Mouse (Mus musculus) midbrain, embryonic 13.5 days (tissue): ENCODE results near the gene Pbx1. TPM values are rescaled to one million over a fixed set of nuclear protein-coding genes. Genes with fewer than 3 reads are reported as not detected.
"Not testable (repeated sequence)": the region's sequence is repeated elsewhere in the genome, so short reads cannot be mapped to it uniquely, and the experiment has no call there.

Source experiments
- ATAC-seq: fragments of 200-750 bp; cut with Nextera tagmentation; 2 replicates; pipeline ENCODE4 v1.8.0; 2017; ENCODE audit warnings: mild to moderate bottlenecking, moderate TSS enrichment, moderate library complexity
- H3K27ac ChIP-seq: fragments of 300-500 bp; sonication (generic); 2 replicates; pipeline ENCODE4 v1.5.1; 2015; ENCODE audit warnings: inconsistent platforms, mild to moderate bottlenecking, moderate library complexity
- H3K27me3 ChIP-seq: fragments of 300-500 bp; sonication (generic); 2 replicates; pipeline ENCODE4 v1.6.1; 2015; ENCODE audit warnings: mild to moderate bottlenecking, inconsistent platforms
- H3K36me3 ChIP-seq: fragments of 300-500 bp; sonication (generic); 2 replicates; pipeline ENCODE4 v1.6.1; 2015; ENCODE audit warnings: mild to moderate bottlenecking, inconsistent platforms
- H3K4me1 ChIP-seq: fragments of 300-500 bp; sonication (generic); replicated peaks from 2 replicates; pipeline ENCODE4 v1.6.1; 2015; ENCODE audit warnings: inconsistent platforms
- H3K4me2 ChIP-seq: fragments of 300-500 bp; sonication (generic); replicated peaks from 2 replicates; pipeline ENCODE4 v1.6.1; 2015; ENCODE audit warnings: moderate library complexity, mild to moderate bottlenecking, inconsistent platforms
- H3K4me3 ChIP-seq: fragments of 300-500 bp; sonication (generic); replicated peaks from 2 replicates; pipeline ENCODE4 v1.5.1; 2015; ENCODE audit warnings: mild to moderate bottlenecking, inconsistent platforms
- H3K9ac ChIP-seq: fragments of 300-500 bp; sonication (generic); replicated peaks from 2 replicates; pipeline ENCODE4 v1.6.1; 2015; ENCODE audit warnings: mild to moderate bottlenecking, inconsistent platforms
- H3K9me3 ChIP-seq: fragments of 300-500 bp; sonication (generic); 2 replicates; pipeline ENCODE4 v1.6.1; 2016; ENCODE audit warnings: mild to moderate bottlenecking, inconsistent platforms
- whole genome bisulfite sequencing: fragments of 180-500 bp; shearing (Covaris S2); methylation state at CpG from one replicate; pipeline ENCODE4 v1.1.7; 2015; 5-methylcytosine and 5-hydroxymethylcytosine counted together
- polyA plus RNA-seq: library from polyadenylated mRNA; unstranded; fragments of >200 nt; fragmentation: Nextera tagmentation; extraction: Ambion mirVana; gene quantifications from 2 replicates; pipeline ENCODE4 v1.2.1, GENCODE M21; 2015

Pbx1 gene
- 84.9 and 91.4 TPM in 2 replicates for polyA plus RNA-seq

GRCm38 (mm10) chr1:168432232-168432280 is at the start of gene Pbx1:
Gene Pbx1 (minus strand): TSS chr1:168432270.
- H3K27me3 ChIP-seq, H3K36me3 ChIP-seq, H3K9me3 ChIP-seq, ATAC-seq: not testable (repeated sequence)
- Histone ChIP-seq H3K4me1 (peaks cover 16% of the 10 kb centered on the region), H3K4me3 (peak within 1 kb of the TSS; percentile 94), H3K4me2 (peak within 1 kb of the TSS; percentile 65), H3K27ac (peak within 1 kb of the TSS; percentile 100), H3K9ac (peak within 1 kb of the TSS; percentile 99)

DNA sequence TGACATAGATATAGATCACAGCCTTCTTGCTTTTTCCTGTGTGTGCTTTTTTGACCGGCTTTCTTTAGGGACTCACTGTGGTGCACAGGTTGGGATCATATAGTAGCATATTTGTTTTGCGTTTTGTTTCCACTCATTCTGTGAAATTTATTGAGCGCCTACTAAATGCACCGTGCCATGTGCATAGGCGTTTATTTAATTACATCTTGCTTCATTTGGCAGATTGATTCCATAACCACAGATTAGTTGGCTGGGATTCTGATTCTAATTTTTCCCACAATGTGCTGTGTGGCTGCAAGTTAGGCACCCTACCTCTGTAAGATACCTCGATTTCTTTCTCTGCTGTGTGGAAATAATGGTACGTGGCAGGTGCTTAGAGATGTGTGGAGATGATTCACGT is 47.6 kb upstream of the Pbx1 start:
- Histone ChIP-seq H3K9ac (no peak overlapping the region), H3K27ac (no peak overlapping the region), H3K4me1 (peaks cover 25% of the 10 kb centered on the region), H3K4me2 (no peak overlapping the region), H3K4me3 (no peak overlapping the region), H3K36me3 (no peaks in the 10 kb centered on the region), H3K9me3 (no peaks in the 10 kb centered on the region), H3K27me3 (0 out of 2 replicates have a peak, but pooled peaks cover 3% of the 10 kb centered on the region)
- WGBS = 93% methylated on average over 8 of the region's 8 CpGs
- no peak for ATAC-seq

DNA sequence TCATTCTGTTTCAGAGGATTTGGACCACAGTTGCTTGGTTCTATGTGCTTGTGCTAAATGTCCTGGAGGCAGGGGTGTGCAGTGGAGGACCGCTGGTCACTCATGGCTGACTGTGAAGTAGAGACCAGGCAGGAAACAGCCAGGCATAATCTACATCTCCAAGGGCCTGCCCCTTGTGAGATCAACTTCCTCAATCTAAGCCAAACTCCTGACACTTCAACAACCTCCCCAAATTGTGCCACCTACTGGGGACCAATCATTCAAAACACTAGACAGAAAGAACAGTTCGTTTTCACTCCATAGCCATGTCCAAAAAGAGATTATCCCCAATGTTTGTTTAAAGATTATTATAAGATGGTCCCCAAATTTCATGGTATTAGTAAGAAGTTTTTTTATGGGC is 46.8 kb upstream of the Pbx1 start:
- no peaks in the 10 kb centered on the region for H3K9me3 ChIP-seq
- H3K9ac ChIP-seq = no peak overlapping the region
- no peak overlapping the region for H3K27ac ChIP-seq
- peaks cover 33% of the 10 kb centered on the region for H3K4me1 ChIP-seq
- no peaks in the 10 kb centered on the region for H3K36me3 ChIP-seq
- H3K27me3 ChIP-seq = 0 out of 2 replicates have a peak, but pooled peaks cover 3% of the 10 kb centered on the region
- H3K4me3 ChIP-seq = no peak overlapping the region
- no peak overlapping the region for H3K4me2 ChIP-seq
- WGBS = 82% methylated on average over 2 of the region's 2 CpGs
- ATAC-seq = no peak

DNA sequence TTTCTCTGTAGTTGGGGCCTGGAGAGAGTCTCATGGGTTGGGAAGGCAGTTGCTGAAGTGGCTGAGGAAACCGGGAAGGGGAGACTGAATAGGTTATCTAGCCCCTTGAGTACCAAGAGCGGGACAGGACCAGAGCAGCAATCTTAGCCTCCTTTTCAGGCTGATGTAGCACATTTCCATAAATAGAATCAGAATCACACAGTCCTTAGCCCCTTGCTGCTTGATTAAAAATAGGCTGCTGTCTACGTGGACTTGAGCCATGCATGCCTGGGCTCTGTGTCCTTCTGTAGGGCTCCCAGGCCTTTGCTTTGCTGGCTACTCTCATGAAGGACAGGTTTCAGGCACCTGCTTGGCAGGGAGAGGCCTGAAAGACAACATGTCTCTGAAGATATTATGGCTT is 44.8 kb upstream of the Pbx1 start:
- Histone ChIP-seq H3K4me2 (no peak overlapping the region), H3K27ac (peak overlapping the region; percentile 66), H3K36me3 (no peaks in the 10 kb centered on the region), H3K4me3 (no peak overlapping the region), H3K9me3 (no peaks in the 10 kb centered on the region), H3K4me1 (peaks cover 47% of the 10 kb centered on the region), H3K27me3 (no peaks in the 10 kb centered on the region), H3K9ac (no peak overlapping the region)
- ATAC-seq = no peak
- 23% methylated on average over 3 of the region's 3 CpGs for WGBS

GRCm38 (mm10) chr1:168476216-168476897 is 44.3 kb upstream of the Pbx1 start:
- 32% methylated on average over 14 of the region's 14 CpGs for WGBS
- H3K4me1 ChIP-seq = peaks cover 47% of the 10 kb centered on the region
- no peak for ATAC-seq

GRCm38 (mm10) chr1:168475579-168476208 is 43.6 kb upstream of the Pbx1 start:
- Histone ChIP-seq H3K4me2 (no peak overlapping the region), H3K27me3 (no peaks in the 10 kb centered on the region), H3K4me1 (peaks cover 47% of the 10 kb centered on the region), H3K36me3 (no peaks in the 10 kb centered on the region), H3K9me3 (no peaks in the 10 kb centered on the region), H3K27ac (peak overlapping the region; percentile 66), H3K4me3 (no peak overlapping the region), H3K9ac (no peak overlapping the region)
- ATAC-seq = no peak
- 72% methylated on average over 17 of the region's 17 CpGs for WGBS

More at GRCm38 (mm10) chr1:168476216-168476897, 44.3 kb upstream of the Pbx1 start:
- Histone ChIP-seq H3K4me3 (no peak overlapping the region), H3K9ac (no peak overlapping the region), H3K4me2 (0 out of 2 replicates have a peak overlapping the region, but pooled peaks have one; percentile 11), H3K27ac (peak overlapping the region; percentile 66), H3K27me3 (no peaks in the 10 kb centered on the region), H3K9me3 (no peaks in the 10 kb centered on the region), H3K36me3 (no peaks in the 10 kb centered on the region)

GRCm38 (mm10) chr1:168473255-168474069 is 41.4 kb upstream of the Pbx1 start:
- Histone ChIP-seq H3K4me2 (peak overlapping the region; percentile 29), H3K9ac (no peak overlapping the region), H3K36me3 (no peaks in the 10 kb centered on the region), H3K9me3 (no peaks in the 10 kb centered on the region), H3K27me3 (no peaks in the 10 kb centered on the region), H3K27ac (peak overlapping the region; percentile 26; the same call in 1 of the 2 replicates), H3K4me1 (peaks cover 47% of the 10 kb centered on the region), H3K4me3 (no peak overlapping the region)
- ATAC-seq = peak; percentile 94
- WGBS = 15% methylated on average over 12 of the region's 12 CpGs

GRCm38 (mm10) chr1:168472545-168473254 is 40.6 kb upstream of the Pbx1 start:
- Histone ChIP-seq H3K9me3 (no peaks in the 10 kb centered on the region), H3K4me2 (0 out of 2 replicates have a peak overlapping the region, but pooled peaks have one; percentile 10), H3K27me3 (no peaks in the 10 kb centered on the region), H3K9ac (no peak overlapping the region), H3K4me1 (peaks cover 47% of the 10 kb centered on the region), H3K4me3 (no peak overlapping the region), H3K27ac (peak overlapping the region; percentile 26; the same call in 1 of the 2 replicates), H3K36me3 (no peaks in the 10 kb centered on the region)
- no peak for ATAC-seq
- WGBS = 51% methylated on average over 6 of the region's 6 CpGs

GRCm38 (mm10) chr1:168459426-168459825 is 27.4 kb upstream of the Pbx1 start:
- Histone ChIP-seq H3K4me3 (no peak overlapping the region), H3K9ac (no peak overlapping the region), H3K27me3 (no peaks in the 10 kb centered on the region), H3K4me1 (peaks cover 10% of the 10 kb centered on the region), H3K9me3 (no peaks in the 10 kb centered on the region), H3K27ac (no peak overlapping the region), H3K36me3 (no peaks in the 10 kb centered on the region), H3K4me2 (no peak overlapping the region)
- no peak for ATAC-seq
- WGBS = 93% methylated on average over 1 of the region's 1 CpGs

- Histone ChIP-seq H3K9ac (no peak overlapping the region), H3K4me3 (no peak overlapping the region), H3K27me3 (no peaks in the 10 kb centered on the region), H3K27ac (no peak overlapping the region), H3K4me2 (no peak overlapping the region), H3K9me3 (no peaks in the 10 kb centered on the region), H3K4me1 (peaks cover 10% of the 10 kb centered on the region), H3K36me3 (no peaks in the 10 kb centered on the region)
- ATAC-seq = no peak
- WGBS = 38% methylated on average over 7 of the region's 7 CpGs
These were observed 25.2 kb upstream of the Pbx1 start for GRCm38 (mm10) chr1:168457191-168457747.

GRCm38 (mm10) chr1:168455178-168455577 is 23.1 kb upstream of the Pbx1 start:
- WGBS = 90% methylated on average over 8 of the region's 8 CpGs
- Histone ChIP-seq H3K4me1 (peaks cover 10% of the 10 kb centered on the region), H3K27ac (no peak overlapping the region), H3K27me3 (no peaks in the 10 kb centered on the region), H3K9ac (no peak overlapping the region), H3K9me3 (no peaks in the 10 kb centered on the region), H3K36me3 (no peaks in the 10 kb centered on the region), H3K4me2 (no peak overlapping the region), H3K4me3 (no peak overlapping the region)
- no peak for ATAC-seq

DNA sequence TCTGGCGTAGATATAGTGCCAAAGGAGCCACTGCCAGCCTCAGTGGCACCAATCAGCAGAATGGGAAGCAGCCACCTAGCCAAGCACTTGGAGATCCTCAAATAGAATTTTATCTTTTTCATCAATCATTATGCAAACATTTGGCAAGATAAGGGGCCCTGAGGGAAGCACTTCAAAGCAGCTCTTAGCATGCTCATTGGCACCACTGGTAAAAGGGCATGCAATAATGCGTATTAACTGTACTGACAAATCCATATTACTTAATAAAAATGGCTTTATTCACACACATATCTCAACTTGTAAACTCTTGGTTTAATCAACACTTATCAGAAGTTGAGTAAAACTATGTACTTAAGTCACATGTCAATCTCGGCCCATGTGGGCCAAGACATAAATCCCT is 1.6 kb upstream of the Pbx1 start:
- 96% methylated on average over 3 of the region's 3 CpGs for WGBS
- no peak for ATAC-seq
- no peak overlapping the region for H3K4me3 ChIP-seq

More for the DNA sequence above, 1.6 kb upstream of the Pbx1 start:
- H3K4me1 ChIP-seq = no peaks in the 10 kb centered on the region
- H3K9me3 ChIP-seq = no peaks in the 10 kb centered on the region
- H3K27ac ChIP-seq = no peak overlapping the region
- H3K36me3 ChIP-seq = no peaks in the 10 kb centered on the region
- H3K27me3 ChIP-seq = no peaks in the 10 kb centered on the region
- no peak overlapping the region for H3K4me2 ChIP-seq
- no peak overlapping the region for H3K9ac ChIP-seq
